Mouse (Mus musculus) bone marrow, adult 2 months (tissue): Measurements from ENCODE around the gene Aamp.

Source experiments
- CTCF ChIP-seq: fragments of 200-500 bp; IDR thresholded peaks from 2 replicates; pipeline ENCODE4 v1.5.1; 2011; ENCODE audit warnings: low read length, control low read depth; ENCODE audit not compliant: control insufficient read depth, insufficient read depth
- POLR2A ChIP-seq: fragments of 200-500 bp; IDR thresholded peaks from 2 replicates; pipeline ENCODE4 v1.6.1; 2011; ENCODE audit warnings: low read depth, mild to moderate bottlenecking, control low read depth, low read length, borderline replicate concordance; ENCODE audit not compliant: control insufficient read depth

GRCm38 (mm10) chr1:74282896-74283625 is 1.5 kb downstream of the Aamp start:
- TF ChIP-seq POLR2A (no peak), CTCF (no peak)
